Mouse (Mus musculus) embryonic stem cell, embryonic (primary cell): ENCODE results near the gene 1700016D06Rik.
"Not testable (repeated sequence)": the region's sequence is repeated elsewhere in the genome, so short reads cannot be mapped to it uniquely, and the experiment has no call there.

ENCODE experiments used
- CTCF ChIA-PET, 4 experiments: fragments of 300-600 bp in 2 of 4; fragments of 350-600 bp in 2 of 4; sonication (Branson Sonifier 250); formaldehyde crosslinking; loops; one replicate each; lab custom pipeline; 2022; ENCODE audit warnings: inconsistent platforms in 2 of 4; lab: Charles Lee
- POLR2A ChIA-PET, 4 experiments: fragments of 300-600 bp in 2 of 4; fragments of 350-600 bp in 2 of 4; sonication (Branson Sonifier 250); formaldehyde crosslinking; loops; one replicate each; lab custom pipeline; 2022; ENCODE audit warnings: antibody characterized with exemption in 4 of 4, inconsistent platforms in 1 of 4; lab: Charles Lee

The 1700016D06Rik gene

GRCm38 (mm10) chr8:11691284-11691683 lies 9.6 kb downstream of the 1700016D06Rik start:
- ChIA-PET CTCF (interaction anchor here in 1 of 4 experiments (0.7 kb wide), 1 partner anchor 204 kb away, joined by 5 read pairs; no protein-coding TSS in a partner anchor), POLR2A (interaction anchor here in 2 of 4 experiments (1.1 to 2.4 kb wide), 5 partner anchors 10 to 136 kb away, joined by 3 to 9 read pairs (median 3); partner anchors contain the start of genes 1700016D06Rik (in 1 of the 2), Ankrd10 (in 1 of the 2) and Ing1 (in 1 of the 2))

- CTCF ChIA-PET = no interaction called here
- POLR2A ChIA-PET = interaction anchor here in 2 of 4 experiments (0.7 to 2.4 kb wide), 4 partner anchors 10 to 54 kb away, joined by 3 to 9 read pairs (median 4); partner anchors contain the start of gene Ankrd10 (in 1 of the 2)
Measured at GRCm38 (mm10) chr8:11689945-11690344, 10.9 kb downstream of the 1700016D06Rik start.

GRCm38 (mm10) chr8:11687251-11687650 lies 13.6 kb downstream of the 1700016D06Rik start:
- ChIA-PET CTCF (interaction anchor here in 1 of 4 experiments (0.9 kb wide), 1 partner anchor 9 kb away, joined by 3 read pairs; no protein-coding TSS in a partner anchor), POLR2A (interaction anchor here in 3 of 4 experiments (0.6 to 1.3 kb wide), 6 partner anchors 10 to 132 kb away, joined by 3 to 5 read pairs (median 4); partner anchors contain the start of gene Ing1 (in 1 of the 3))

GRCm38 (mm10) chr8:11684558-11684957 lies 16.3 kb downstream of the 1700016D06Rik start:
- ChIA-PET POLR2A (no interaction called here), CTCF (no interaction called here)

GRCm38 (mm10) chr8:11668308-11668707 lies 32.6 kb downstream of the 1700016D06Rik start:
- CTCF ChIA-PET = no interaction called here

GRCm38 (mm10) chr8:11666023-11666716 lies 34.7 kb downstream of the 1700016D06Rik start:
- CTCF ChIA-PET = not testable (repeated sequence)
- POLR2A ChIA-PET = interaction anchor here in 3 of 4 experiments (0.6 to 3.7 kb wide), 19 partner anchors 17 to 913 kb away, joined by 3 to 46 read pairs (median 4); partner anchors contain the start of genes Ankrd10 (in 3 of the 3), 1700016D06Rik (in 1 of the 3) and Ing1 (in 1 of the 3)

More at GRCm38 (mm10) chr8:11668308-11668707, 32.6 kb downstream of the 1700016D06Rik start:
- POLR2A ChIA-PET = interaction anchor here in 3 of 4 experiments (0.8 to 2.0 kb wide), 7 partner anchors 13 to 911 kb away, joined by 3 to 7 read pairs (median 3); partner anchors contain the start of gene Ankrd10 (in 1 of the 3)

- ChIA-PET CTCF (interaction anchor here in 1 of 4 experiments (0.6 kb wide), 1 partner anchor 670 kb away, joined by 3 read pairs; no protein-coding TSS in a partner anchor), POLR2A (interaction anchor here in 1 of 4 experiments (0.6 to 0.9 kb wide), 2 partner anchors 11 to 45 kb away, joined by 5 read pairs; no protein-coding TSS in a partner anchor)
Measured at GRCm38 (mm10) chr8:11661969-11662368, 38.9 kb downstream of the 1700016D06Rik start.

GRCm38 (mm10) chr8:11650021-11650420 lies 50.8 kb downstream of the 1700016D06Rik start:
- CTCF ChIA-PET = no interaction called here
- POLR2A ChIA-PET = interaction anchor here in 3 of 4 experiments (0.9 to 12.7 kb wide), 26 partner anchors 8 to 930 kb away, joined by 3 to 241 read pairs (median 6); partner anchors contain the start of genes Ankrd10 (in 3 of the 3), 1700016D06Rik (in 2 of the 3) and Ing1 (in 2 of the 3)

GRCm38 (mm10) chr8:11643123-11643522 lies 57.7 kb downstream of the 1700016D06Rik start:
- ChIA-PET POLR2A (interaction anchor here in 2 of 4 experiments (1.0 to 37.8 kb wide), 13 partner anchors 12 to 937 kb away, joined by 3 to 1282 read pairs (median 7); partner anchors contain the start of genes Ankrd10 (in 2 of the 2) and Ing1 (in 2 of the 2)), CTCF (interaction anchor here in 1 of 4 experiments (0.5 kb wide), 1 partner anchor 288 kb away, joined by 3 read pairs; no protein-coding TSS in a partner anchor)

- POLR2A ChIA-PET = interaction anchor here in 3 of 4 experiments (1.0 to 37.8 kb wide), 19 partner anchors 9 to 85 kb away, joined by 3 to 1282 read pairs (median 8); partner anchors contain the start of genes Ankrd10 (in 2 of the 3) and Ing1 (in 2 of the 3)
- CTCF ChIA-PET = interaction anchor here in 1 of 4 experiments (1.0 kb wide), 1 partner anchor 24 kb away, joined by 4 read pairs; no protein-coding TSS in a partner anchor
Measured at GRCm38 (mm10) chr8:11640606-11641005, 60.3 kb downstream of the 1700016D06Rik start.

- ChIA-PET CTCF (interaction anchor here in 1 of 4 experiments (0.5 kb wide), 1 partner anchor 69 kb away, joined by 5 read pairs; no protein-coding TSS in a partner anchor), POLR2A (interaction anchor here in 3 of 4 experiments (1.7 to 37.8 kb wide), 9 partner anchors 9 to 82 kb away, joined by 6 to 1282 read pairs (median 49); partner anchors contain the start of genes 1700016D06Rik (in 2 of the 3), Ing1 (in 2 of the 3) and Ankrd10 (in 1 of the 3))
Measured at GRCm38 (mm10) chr8:11637531-11637930, 63.3 kb downstream of the 1700016D06Rik start.

- ChIA-PET CTCF (interaction anchor here in 2 of 4 experiments (0.7 to 1.1 kb wide), 3 partner anchors 18 to 119 kb away, joined by 3 to 6 read pairs (median 3); no protein-coding TSS in a partner anchor), POLR2A (interaction anchor here (0.5 to 41.6 kb wide), 58 partner anchors 8 to 1572 kb away, joined by 3 to 1282 read pairs (median 6); partner anchors contain the start of genes 1700016D06Rik (in 3 of the 4), Ing1 (in 3 of the 4), Ankrd10 (in 1 of the 4) and Col4a1 (in 1 of the 4))
Measured at GRCm38 (mm10) chr8:11636324-11637057, 64.4 kb downstream of the 1700016D06Rik start.

- ChIA-PET POLR2A (interaction anchor here (0.6 to 41.6 kb wide), 70 partner anchors 8 to 1573 kb away, joined by 3 to 1282 read pairs (median 5); partner anchors contain the start of genes 1700016D06Rik (in 3 of the 4), Ing1 (in 3 of the 4), Ankrd10 (in 1 of the 4) and Col4a1 (in 1 of the 4)), CTCF (interaction anchor here in 2 of 4 experiments (0.6 to 2.1 kb wide), 6 partner anchors 17 to 215 kb away, joined by 3 to 6 read pairs (median 3); partner anchors contain the start of gene 1700016D06Rik (in 1 of the 2))
Measured at GRCm38 (mm10) chr8:11635611-11636081, 65.2 kb downstream of the 1700016D06Rik start, which contains the start of gene Ankrd10. Ankrd10 (minus strand) TSS chr8:11635757.

GRCm38 (mm10) chr8:11635012-11635577 lies 65.8 kb downstream of the 1700016D06Rik start:
- ChIA-PET CTCF (interaction anchor here in 2 of 4 experiments (0.6 to 2.1 kb wide), 5 partner anchors 19 to 214 kb away, joined by 3 to 6 read pairs (median 3); partner anchors contain the start of gene 1700016D06Rik (in 1 of the 2)), POLR2A (interaction anchor here (0.5 to 41.6 kb wide), 63 partner anchors 7 to 945 kb away, joined by 3 to 1282 read pairs (median 6); partner anchors contain the start of genes 1700016D06Rik (in 3 of the 4), Ing1 (in 3 of the 4), Arhgef7 (in 2 of the 4) and Ankrd10 (in 1 of the 4))

- CTCF ChIA-PET = interaction anchor here in 1 of 4 experiments (2.1 kb wide), 1 partner anchor 66 kb away, joined by 6 read pairs; the partner anchor contains the start of gene 1700016D06Rik
Measured at GRCm38 (mm10) chr8:11634331-11635011, 66.4 kb downstream of the 1700016D06Rik start.

More at GRCm38 (mm10) chr8:11634331-11635011, 66.4 kb downstream of the 1700016D06Rik start:
- POLR2A ChIA-PET = interaction anchor here (0.6 to 41.6 kb wide), 47 partner anchors 6 to 896 kb away, joined by 3 to 1282 read pairs (median 7); partner anchors contain the start of genes 1700016D06Rik (in 3 of the 4), Ing1 (in 3 of the 4), Arhgef7 (in 2 of the 4) and Ankrd10 (in 1 of the 4)
